Mouse (Mus musculus) liver, adult (tissue): Measurements from ENCODE around the gene Smg7.
A peak's percentile ranks its signal among the peaks of the same experiment; 100 is the strongest.

Source experiments
- GATA4 ChIP-seq: IDR thresholded peaks from 2 replicates; pipeline ENCODE4 v1.6.1; 2014; ENCODE audit warnings: mild to moderate bottlenecking, low read length; ENCODE audit not compliant: insufficient replicate concordance

Gene Smg7

GRCm38 (mm10) chr1:152901765-152902664, at the start of gene Smg7:
Gene Smg7, minus strand, starts transcription at chr1:152902646.
- TF ChIP-seq GATA4: no peak

- no peak for TF ChIP-seq GATA4
These were observed 40.5 kb upstream of the Smg7 start for GRCm38 (mm10) chr1:152942977-152943376.

- no peak for TF ChIP-seq GATA4
These were observed 33.9 kb upstream of the Smg7 start for GRCm38 (mm10) chr1:152936365-152936764.

GRCm38 (mm10) chr1:152935476-152935875, 33.0 kb upstream of the Smg7 start:
- no peak for TF ChIP-seq GATA4

GRCm38 (mm10) chr1:152933962-152934361, 31.5 kb upstream of the Smg7 start:
- TF ChIP-seq GATA4: no peak

GRCm38 (mm10) chr1:152921786-152922185, 19.3 kb upstream of the Smg7 start:
- no peak for TF ChIP-seq GATA4

GRCm38 (mm10) chr1:152917626-152918025, 15.2 kb upstream of the Smg7 start:
- TF ChIP-seq GATA4: no peak

GRCm38 (mm10) chr1:152916936-152917335, 14.5 kb upstream of the Smg7 start:
- no peak for TF ChIP-seq GATA4

GRCm38 (mm10) chr1:152915766-152916165, 13.3 kb upstream of the Smg7 start:
- no peak for TF ChIP-seq GATA4

- TF ChIP-seq GATA4: no peak
These were observed 11.3 kb upstream of the Smg7 start for GRCm38 (mm10) chr1:152913483-152914460.

GRCm38 (mm10) chr1:152904469-152904868, 2.0 kb upstream of the Smg7 start:
- TF ChIP-seq GATA4: peak; percentile 81; the same call in 1 of the 2 replicates

GRCm38 (mm10) chr1:152903591-152904135, 1.2 kb upstream of the Smg7 start:
- no peak for TF ChIP-seq GATA4

- no peak; the same call in 1 of the 2 replicates for TF ChIP-seq GATA4
These were observed 445 bp upstream of the Smg7 start for GRCm38 (mm10) chr1:152902665-152903516.

GRCm38 (mm10) chr1:152901419-152901764, 1.1 kb downstream of the Smg7 start:
- no peak for TF ChIP-seq GATA4
